ENCODE assay signal across 8 mouse cellular contexts in the genomic region with DNA sequence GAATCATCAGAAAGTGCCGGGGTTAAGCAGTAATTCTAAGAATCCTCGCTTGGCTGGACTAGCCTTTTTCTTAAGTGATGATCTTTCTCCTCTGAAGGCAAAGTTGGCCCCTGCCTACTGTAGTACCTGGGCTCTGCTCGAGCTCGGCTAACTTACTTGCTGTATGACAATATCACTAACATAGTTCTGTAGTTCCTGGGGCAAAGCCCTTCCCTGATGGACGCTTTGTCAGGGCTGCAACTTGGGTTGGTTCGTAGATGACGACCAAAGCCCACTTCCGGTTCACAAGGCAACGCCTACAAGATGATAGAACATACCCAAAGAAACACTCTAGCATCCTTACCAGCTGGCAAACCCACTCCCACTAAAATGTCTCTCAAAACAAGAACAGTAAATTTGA. TPM values are rescaled to one million over a fixed set of nuclear protein-coding genes. Genes with fewer than 3 reads are reported as not detected.
DNase-seq lines count a peak whose midpoint lies in the region; ATAC-seq and TF ChIP-seq lines count a peak whose summit lies in the region.

No protein-coding gene starts in this region.

- H3K27ac ChIP-seq in gastrocnemius, adult 2 months = peak overlapping the region; percentile 97
- peak overlapping the region; percentile 87 for H3K27ac ChIP-seq in kidney, embryonic 15.5 days
- peak overlapping the region; percentile 63 for H3K27ac ChIP-seq in liver, embryonic 13.5 days
- H3K27ac ChIP-seq in midbrain, embryonic 10.5 days (replicated peaks) = no peak overlapping the region

- H3K4me2 ChIP-seq in kidney, embryonic 15.5 days = no peak overlapping the region
- H3K4me2 ChIP-seq in liver, embryonic 13.5 days = no peak overlapping the region

- peaks cover 21% of the 10 kb centered on the region for H3K4me1 ChIP-seq in kidney, embryonic 15.5 days
- H3K4me1 ChIP-seq in E14TG2a.4 (replicated peaks; ENCODE audit: low read depth, low read length) = peaks cover 92% of the 10 kb centered on the region
- H3K4me1 ChIP-seq in liver, embryonic 13.5 days (replicated peaks) = peaks cover 23% of the 10 kb centered on the region
- peaks cover 14% of the 10 kb centered on the region for H3K4me1 ChIP-seq in midbrain, embryonic 10.5 days

- intact Hi-C loops in gastrocnemius, adult 2 months (cut with DNase I) = no loop called here
- intact Hi-C loops in gastrocnemius, postnatal 36 days (cut with DNase I) = no loop called here

- DNase-seq in gastrocnemius, adult 2 months = peak; percentile 20
- DNase-seq in gastrocnemius, postnatal 36 days = no peak
- no peak for DNase-seq in kidney, adult 8-10 months
- DNase-seq in liver, embryonic 13.5 days = no peak
- DNase-seq in gastrocnemius, adult 18-20 months (ENCODE audit: low spot score) = no peak
- no peak for DNase-seq in midbrain, embryonic 10.5 days (ENCODE audit: low spot score)

- H3K9ac ChIP-seq in kidney, embryonic 15.5 days = no peak overlapping the region
- no peak overlapping the region; the same call in 1 of the 2 replicates for H3K9ac ChIP-seq in liver, embryonic 13.5 days

- H3K36me3 ChIP-seq in kidney, embryonic 15.5 days = peaks cover 18% of the 10 kb centered on the region
- peaks cover 39% of the 10 kb centered on the region for H3K36me3 ChIP-seq in E14TG2a.4 (ENCODE audit: insufficient read depth, low read length)
- peaks cover 8% of the 10 kb centered on the region for H3K36me3 ChIP-seq in liver, embryonic 13.5 days
- peaks cover 4% of the 10 kb centered on the region; the same call in 1 of the 2 replicates for H3K36me3 ChIP-seq in midbrain, embryonic 10.5 days

- 83% methylated on average over 9 of the region's 9 CpGs for WGBS in kidney, embryonic 15.5 days
- 61% methylated on average over 9 of the region's 9 CpGs for WGBS in liver, embryonic 13.5 days (ENCODE audit: insufficient replicate concordance)
- 92% methylated on average over 9 of the region's 9 CpGs for WGBS in midbrain, embryonic 10.5 days

- H3K27me3 ChIP-seq in kidney, embryonic 15.5 days = no peaks in the 10 kb centered on the region
- H3K27me3 ChIP-seq in E14TG2a.4 (ENCODE audit: insufficient read depth, low read length) = no peaks in the 10 kb centered on the region
- no peaks in the 10 kb centered on the region for H3K27me3 ChIP-seq in liver, embryonic 13.5 days
- no peaks in the 10 kb centered on the region for H3K27me3 ChIP-seq in midbrain, embryonic 10.5 days (ENCODE audit: low read depth, poor library complexity, severe bottlenecking)

- ATAC-seq in kidney, embryonic 15.5 days (replicated peaks; ENCODE audit: low FRiP score) = no peak
- no peak for ATAC-seq in liver, embryonic 13.5 days (ENCODE audit: low read depth)

- peak overlapping the region; percentile 68 for H3K4me3 ChIP-seq in gastrocnemius, adult 2 months
- no peak overlapping the region for H3K4me3 ChIP-seq in kidney, embryonic 15.5 days (replicated peaks)
- H3K4me3 ChIP-seq in E14TG2a.4 (replicated peaks; ENCODE audit: low read length) = peak overlapping the region; percentile 64
- H3K4me3 ChIP-seq in liver, embryonic 13.5 days (replicated peaks) = no peak overlapping the region
- H3K4me3 ChIP-seq in midbrain, embryonic 10.5 days = no peak overlapping the region

- no peaks in the 10 kb centered on the region for H3K9me3 ChIP-seq in kidney, embryonic 15.5 days (replicated peaks)
- H3K9me3 ChIP-seq in E14TG2a.4 (ENCODE audit: low read length) = no peaks in the 10 kb centered on the region
- no peaks in the 10 kb centered on the region for H3K9me3 ChIP-seq in liver, embryonic 13.5 days (replicated peaks)
- 0 out of 2 replicates have a peak, but pooled peaks cover under 1% of the 10 kb centered on the region for H3K9me3 ChIP-seq in midbrain, embryonic 10.5 days (replicated peaks)

- TF ChIP-seq CTCF in gastrocnemius, adult 2 months (IDR thresholded peaks at IDR 0.05) = no peak
- TF ChIP-seq CTCF in E14TG2a.4 (conservative IDR thresholded peaks at IDR 0.05; ENCODE audit: low read length) = no peak

RNA-seq across cellular contexts. Expression of gene Zbtb38, which starts 47.7 kb away (rescaled TPM):
- total RNA-seq in gastrocnemius, adult 2 months (2021) = 10 to 100 TPM; 22.9 to 33.8 TPM
- 10 to 100 TPM; 16.7 to 24.2 TPM for total RNA-seq in gastrocnemius, postnatal 36 days (2021)
- 20.6 TPM in 2 replicates for polyA plus RNA-seq in kidney, embryonic 15.5 days (2015; fragmentation: Nextera tagmentation; extraction: Ambion mirVana)
- 5.8 and 7.2 TPM in 2 replicates for polyA plus RNA-seq in liver, embryonic 13.5 days (2015; fragmentation: Nextera tagmentation; extraction: Ambion mirVana)
- 10 to 100 TPM; 35.0 to 35.9 TPM for total RNA-seq in gastrocnemius, adult 18-20 months (2021)
- polyA plus RNA-seq in midbrain, embryonic 10.5 days (2016; fragmentation: Nextera tagmentation; extraction: Ambion mirVana) = 8.1 and 10.6 TPM in 2 replicates

Comparison
In these comparisons a context has a peak if more than half of its experiments do, and no peak if none do; other contexts are left out.
1. H3K4me3 ChIP-seq: peak in gastrocnemius, adult 2 months (single experiment) and E14TG2a.4 (single experiment); none in kidney, embryonic 15.5 days (single experiment), liver, embryonic 13.5 days (single experiment) and midbrain, embryonic 10.5 days (single experiment).